Mouse (Mus musculus) A20 (cell line): ENCODE measurements at regions not wholly inside any gene's neighbourhood (a gene's known extent, or its start where the extent isn't known, plus 50 kb on each side); places are given as distances from the start of the nearest gene placed in this dataset.

Experiments
- DNase-seq: peaks from one replicate; pipeline ENCODE4 v3.0.0-alpha.2; 2011; ENCODE audit warnings: low read depth, low spot score

GRCm38 (mm10) chr7:115170439-115170838 is 426.9 kb downstream of the Insc start:
- DNase-seq: no peak

DNA sequence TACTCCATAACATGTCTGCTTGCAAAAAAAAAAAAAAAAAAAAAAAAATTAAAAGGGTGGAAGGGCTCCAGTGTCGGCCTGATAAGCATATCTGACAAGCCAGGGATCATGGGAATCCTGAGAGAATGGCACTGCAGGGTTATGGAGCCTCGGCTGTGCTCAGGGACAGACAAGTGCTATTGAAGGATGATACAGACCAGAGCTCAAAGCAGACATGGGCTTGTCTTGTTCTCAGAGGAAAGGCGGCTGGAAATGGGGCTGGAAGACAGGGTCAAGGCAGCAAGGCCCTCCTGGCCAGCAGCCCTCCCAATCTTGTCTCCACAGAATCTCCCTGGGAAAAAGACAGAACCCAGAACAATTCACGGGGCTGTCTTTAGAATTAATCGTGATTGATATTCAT is 449.0 kb downstream of the Insc start:
- no peak for DNase-seq

DNA sequence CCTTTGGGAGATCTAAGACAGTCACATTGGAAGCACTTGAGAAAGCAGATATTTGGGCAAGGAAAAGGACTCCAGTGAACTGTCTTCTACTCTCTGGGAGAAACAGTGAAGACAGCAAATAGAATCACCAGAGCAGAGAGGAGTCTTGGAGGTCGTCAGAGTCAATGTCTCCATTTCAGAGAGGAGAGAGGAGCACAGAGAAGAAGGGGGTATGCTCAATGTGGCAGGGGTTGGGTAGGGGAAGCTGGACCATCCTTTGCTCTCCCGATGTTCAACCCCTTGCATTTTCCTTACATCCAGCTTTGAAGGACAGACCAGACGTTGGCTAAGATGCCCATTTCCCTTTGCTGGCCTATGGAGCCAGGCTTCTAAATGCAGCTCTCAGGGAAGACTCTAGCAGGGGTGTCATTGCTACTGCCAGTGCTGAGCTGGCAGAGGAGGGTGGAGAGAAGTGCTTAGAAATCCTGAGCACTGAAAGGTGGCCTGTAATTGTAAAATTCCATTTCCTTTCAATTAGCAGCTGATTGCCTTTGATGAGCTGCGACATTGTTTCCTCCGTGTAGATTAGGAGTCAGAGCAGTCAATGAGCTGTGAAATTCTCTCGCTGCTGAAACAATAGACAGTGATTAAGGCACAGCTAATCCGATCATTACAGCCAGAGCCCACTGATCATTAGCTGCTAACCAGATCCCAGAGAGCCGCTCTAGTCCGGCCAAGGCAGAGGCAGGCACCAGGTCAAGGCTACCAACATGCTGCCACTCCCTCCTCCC is 449.7 kb downstream of the Insc start:
- no peak for DNase-seq

GRCm38 (mm10) chr7:115204916-115205315 is 461.4 kb downstream of the Insc start:
- DNase-seq: peak; percentile 3

DNA sequence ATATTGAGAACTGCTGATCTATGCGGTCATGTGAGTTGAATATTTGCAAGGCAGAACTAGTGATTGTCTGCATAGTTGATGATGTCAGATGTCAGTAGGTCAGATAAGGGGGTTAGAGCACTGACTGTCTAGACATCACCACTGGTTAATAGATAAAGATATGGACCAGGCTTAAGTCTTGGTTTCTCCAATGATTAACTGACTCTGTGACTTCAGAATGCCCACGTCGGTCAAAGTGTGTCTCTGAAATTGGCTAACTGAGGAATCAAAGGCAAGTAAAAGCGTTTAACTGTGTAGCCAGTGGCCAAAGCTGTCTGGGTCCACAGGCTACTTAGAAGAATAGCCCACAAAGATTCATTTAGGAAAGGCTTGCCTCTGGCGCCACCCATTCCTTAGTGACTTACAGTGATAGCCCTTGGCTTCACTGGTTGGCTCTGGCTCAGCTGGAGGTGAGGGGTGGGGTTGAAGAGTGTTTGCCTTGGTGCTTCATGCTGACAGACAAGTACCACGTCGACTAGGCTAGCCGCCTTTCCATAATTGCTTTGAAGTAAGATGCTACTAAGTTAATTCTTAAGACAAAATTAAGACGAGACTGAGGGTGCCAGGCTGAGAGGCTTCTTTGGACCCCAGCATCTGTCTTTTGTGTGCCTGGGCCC is 463.1 kb downstream of the Insc start:
- DNase-seq: no peak

GRCm38 (mm10) chr7:115208781-115209180 is 465.3 kb downstream of the Insc start:
- DNase-seq: no peak

DNA sequence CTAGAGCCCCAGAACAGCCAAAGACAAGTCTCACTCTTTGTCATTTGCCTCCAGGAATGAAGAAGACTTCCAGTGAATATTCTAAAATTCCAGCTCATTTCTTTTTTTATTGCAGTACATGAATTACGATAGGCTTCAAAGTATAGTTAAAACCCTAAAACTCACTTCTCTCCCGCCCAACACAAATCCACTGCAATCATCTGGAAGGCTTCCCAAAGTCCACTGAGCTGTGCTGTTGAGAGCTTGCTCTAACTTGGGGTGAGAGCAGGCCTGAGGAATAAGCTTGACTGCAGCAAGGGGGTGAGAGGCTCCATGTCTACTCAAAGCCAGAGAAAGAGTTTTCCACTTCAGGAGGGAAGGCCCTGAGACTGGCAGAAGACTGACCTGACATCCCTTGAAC is 466.5 kb downstream of the Insc start:
- no peak for DNase-seq

- peak; percentile 65 for DNase-seq
Measured at GRCm38 (mm10) chr7:115216838-115217237, 473.3 kb downstream of the Insc start.

DNA sequence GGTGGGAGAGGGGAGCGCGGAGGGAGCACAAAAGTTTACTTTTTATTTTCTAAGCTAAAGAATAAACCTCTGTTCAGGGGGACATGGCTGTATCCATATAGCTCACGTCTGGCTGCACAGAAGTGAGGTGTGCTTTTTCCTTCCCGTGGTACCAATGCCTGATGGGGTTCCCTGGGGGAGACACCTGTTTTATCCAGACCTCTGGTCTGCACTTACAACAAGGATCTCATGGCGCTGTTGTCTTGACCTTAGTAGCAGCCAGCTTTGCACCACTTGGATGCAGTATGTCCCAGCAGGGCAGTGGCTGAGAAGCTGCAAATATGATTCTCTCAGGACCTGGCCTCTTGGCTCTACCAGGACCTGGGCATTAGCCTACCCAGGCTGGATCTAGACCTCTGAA is 473.8 kb downstream of the Insc start:
- no peak for DNase-seq

DNA sequence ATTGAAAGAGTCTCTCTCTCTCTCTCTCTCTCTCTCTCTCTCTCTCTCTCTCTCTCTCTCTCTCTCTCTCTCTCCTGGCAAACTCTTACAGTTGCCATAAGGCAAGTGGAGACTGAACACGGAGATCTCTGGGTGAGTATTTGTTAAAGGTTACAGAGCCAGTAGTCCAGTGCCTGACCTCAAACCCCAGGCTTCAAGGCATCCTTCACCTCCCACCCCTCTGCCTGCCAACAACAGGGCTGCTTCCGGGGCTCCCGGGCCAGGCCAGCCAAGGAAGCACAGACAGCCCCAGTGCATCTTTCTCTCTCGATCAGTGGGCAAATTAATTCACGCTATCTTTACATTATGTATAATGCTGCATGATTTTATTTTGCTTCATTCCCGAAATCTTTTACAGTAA is 474.2 kb downstream of the Insc start:
- no peak for DNase-seq

DNA sequence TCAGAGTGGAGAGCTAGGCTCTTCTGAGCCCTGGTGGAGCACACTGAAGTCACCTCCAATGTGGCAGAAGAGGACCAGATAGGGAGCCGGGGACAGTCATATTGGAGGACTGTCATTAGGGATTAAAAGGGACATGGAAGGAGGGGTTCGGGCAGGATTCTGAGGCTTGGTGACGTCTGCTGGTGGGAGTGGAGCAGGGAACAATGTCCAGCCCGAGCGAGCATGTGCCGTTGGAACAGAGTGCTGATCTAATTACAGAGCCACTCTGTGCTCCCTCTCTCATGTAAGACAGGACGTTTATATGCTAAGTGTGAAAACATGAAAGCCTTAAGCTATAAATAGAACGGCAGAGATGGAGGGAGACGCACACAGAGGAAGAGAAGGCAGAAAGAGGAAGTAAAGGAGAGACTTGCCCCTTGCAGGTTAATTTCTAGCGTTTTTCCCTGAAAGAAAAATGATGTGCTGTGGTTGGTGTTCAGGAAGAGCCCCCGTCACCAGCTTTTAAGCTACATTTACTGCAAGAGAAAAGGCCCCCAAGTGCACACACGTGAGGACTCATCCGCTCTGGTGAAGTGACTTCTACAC is 475.2 kb downstream of the Insc start:
- no peak for DNase-seq

DNA sequence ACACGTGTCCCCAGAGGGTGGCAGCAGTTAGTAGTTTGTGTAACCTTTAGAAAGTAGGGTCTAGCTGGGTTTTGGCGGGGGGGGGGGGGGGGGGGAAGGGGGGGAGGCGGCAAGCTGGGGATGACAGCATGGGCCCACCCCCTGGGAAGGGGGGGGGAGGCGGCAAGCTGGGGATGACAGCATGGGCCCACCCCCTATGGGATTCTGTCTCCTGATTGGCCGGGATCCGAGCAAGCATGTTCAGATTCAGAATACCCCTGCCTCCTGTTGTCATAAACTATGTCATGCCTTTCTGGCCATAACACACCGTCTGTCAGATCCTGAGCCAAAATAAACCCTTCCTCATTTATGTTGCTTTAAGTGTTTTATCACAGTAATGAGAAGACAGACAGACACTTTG is 479.1 kb downstream of the Insc start:
- no peak for DNase-seq

- no peak for DNase-seq
Measured at GRCm38 (mm10) chr7:115230525-115230924, 487.0 kb downstream of the Insc start.

GRCm38 (mm10) chr7:115233850-115234436 is 490.4 kb downstream of the Insc start:
- no peak for DNase-seq

GRCm38 (mm10) chr7:115237131-115237530 is 493.6 kb downstream of the Insc start:
- DNase-seq: no peak

GRCm38 (mm10) chr7:115251591-115252369 is 508.3 kb downstream of the Insc start:
- no peak for DNase-seq

DNA sequence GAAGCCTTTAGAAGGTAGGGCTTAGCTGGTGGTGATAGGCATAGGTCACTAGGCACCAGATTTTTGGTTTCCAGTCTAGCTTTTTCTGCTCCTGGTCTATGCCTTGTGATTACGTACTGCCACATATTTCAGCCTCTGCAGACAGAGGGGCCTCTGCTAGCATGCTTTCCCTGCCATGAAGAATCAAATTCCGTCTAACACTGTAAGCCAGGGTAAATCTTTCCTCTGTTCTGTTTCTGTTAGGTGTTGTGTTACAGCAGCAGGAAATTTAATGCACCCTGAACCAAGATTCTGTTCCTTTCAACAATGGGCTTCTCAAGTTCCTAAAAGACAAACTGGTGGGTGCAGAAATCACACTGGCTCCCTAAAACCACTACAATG is 508.9 kb downstream of the Insc start:
- DNase-seq: no peak

DNA sequence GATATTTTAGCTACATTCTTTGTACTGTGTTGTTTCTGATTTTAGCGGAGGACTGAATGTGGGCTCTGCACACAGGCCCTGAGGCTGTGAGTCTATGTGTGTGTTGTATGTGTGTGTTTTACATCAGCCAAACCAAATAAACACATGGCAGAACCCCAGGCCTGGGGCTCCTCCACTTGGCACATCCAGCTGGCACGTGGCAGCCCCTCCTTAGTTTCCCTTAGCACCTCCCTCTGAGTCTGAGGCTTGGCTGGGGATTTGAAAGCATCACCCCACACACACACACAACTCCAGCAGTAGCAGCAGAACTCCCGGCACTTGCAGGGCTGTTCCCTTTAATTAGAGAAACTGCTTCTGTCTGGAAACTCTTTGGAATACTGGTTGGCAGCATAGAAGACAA is 515.1 kb downstream of the Insc start:
- DNase-seq: no peak

- DNase-seq: no peak
Measured at GRCm38 (mm10) chr7:115263082-115263481, 519.6 kb downstream of the Insc start.

GRCm38 (mm10) chr7:115266141-115266540 is 522.6 kb downstream of the Insc start:
- no peak for DNase-seq

- no peak for DNase-seq
Measured at GRCm38 (mm10) chr7:115270803-115271202, 527.3 kb downstream of the Insc start.

DNA sequence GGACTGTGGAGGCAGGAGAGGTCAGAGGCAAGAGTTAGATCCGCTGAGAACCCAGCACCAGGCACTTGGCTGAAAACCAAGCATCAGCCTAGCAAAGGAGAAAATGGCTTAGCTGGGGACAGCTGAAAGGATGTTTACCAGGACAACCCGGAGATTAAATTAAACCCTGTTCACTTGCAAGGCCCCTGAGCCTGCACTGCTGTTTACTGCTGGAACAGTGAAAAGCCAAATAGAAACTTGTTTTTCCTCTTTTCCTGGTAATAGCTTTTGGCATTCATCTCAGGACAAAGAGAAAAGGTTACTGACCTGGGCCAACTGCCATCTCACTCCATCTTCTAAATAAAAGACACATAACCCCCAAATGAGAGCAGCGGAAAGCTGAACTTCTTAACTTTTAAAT is 531.3 kb downstream of the Insc start:
- DNase-seq: no peak
